Mouse (Mus musculus) MEL (cell line): ENCODE measurements around the gene Cyfip1. TPM values are rescaled to one million over a fixed set of nuclear protein-coding genes. Genes with fewer than 3 reads are reported as not detected.

ENCODE experiments used
- DNase-seq: peaks from one replicate; pipeline ENCODE4 v3.0.0; 2011; ENCODE audit warnings: low read depth, low spot score
- H3K27ac ChIP-seq: 2 replicates; pipeline ENCODE4 v1.5.1; 2012; ENCODE audit warnings: low read depth, mild to moderate bottlenecking, control low read depth, low read length, moderate library complexity; ENCODE audit not compliant: control insufficient read depth
- H3K27me3 ChIP-seq, 2 experiments: fragments of 150-350 bp in 1 of 2; sonication (generic) in 1 of 2; 2 replicates each; pipeline ENCODE4 v1.6.1; 2012; ENCODE audit warnings: low read length in 2 of 2, mild to moderate bottlenecking in 2 of 2, improper control_type of control experiment in 1 of 2, moderate library complexity in 1 of 2; ENCODE audit not compliant: insufficient read depth in 2 of 2, control insufficient read depth in 1 of 2
- H3K36me3 ChIP-seq, 2 experiments: 2 replicates each; pipeline ENCODE4 v1.6.1; 2012 to 2014; ENCODE audit warnings: low read length in 2 of 2, improper control_type of control experiment in 1 of 2, inconsistent platforms in 1 of 2, mild to moderate bottlenecking in 1 of 2; ENCODE audit not compliant: insufficient read depth in 2 of 2, control insufficient read depth in 1 of 2
- H3K4me1 ChIP-seq, 2 experiments: fragments of 150-350 bp in 1 of 2; sonication (generic) in 1 of 2; 2 replicates each; pipeline ENCODE4 v1.6.1; 2012; ENCODE audit warnings: low read length in 2 of 2, improper control_type of control experiment in 1 of 2, mild to moderate bottlenecking in 1 of 2; ENCODE audit not compliant: insufficient read depth in 2 of 2, control insufficient read depth in 1 of 2
- H3K4me3 ChIP-seq, 2 experiments: fragments of 150-350 bp in 1 of 2; sonication (generic) in 1 of 2; 2 replicates each; pipeline ENCODE4 v1.5.1; 2012; ENCODE audit warnings: low read depth in 2 of 2, low read length in 2 of 2, mild to moderate bottlenecking in 2 of 2, moderate library complexity in 2 of 2, control low read depth in 1 of 2, improper control_type of control experiment in 1 of 2; ENCODE audit not compliant: control insufficient read depth in 1 of 2, insufficient read depth in 1 of 2
- H3K79me2 ChIP-seq: 2 replicates; pipeline ENCODE4 v1.6.1; 2012; ENCODE audit warnings: mild to moderate bottlenecking, low read length, moderate library complexity; ENCODE audit not compliant: control insufficient read depth, poor library complexity, insufficient read depth
- H3K9ac ChIP-seq: 2 replicates; pipeline ENCODE4 v1.6.1; 2012; ENCODE audit warnings: low read depth, mild to moderate bottlenecking, control low read depth, low read length, moderate library complexity; ENCODE audit not compliant: control insufficient read depth, poor library complexity, severe bottlenecking
- H3K9me3 ChIP-seq: fragments of 150-350 bp; sonication (generic); replicated peaks from 2 replicates; pipeline ENCODE4 v1.6.1; 2012; ENCODE audit warnings: mild to moderate bottlenecking, low read length, improper control_type of control experiment, moderate library complexity; ENCODE audit not compliant: insufficient read depth
- CHD1 ChIP-seq: IDR thresholded peaks from 2 replicates; pipeline ENCODE4 v1.6.1; 2012; ENCODE audit warnings: low read depth, mild to moderate bottlenecking, inconsistent platforms, low read length, improper control_type of control experiment
- CTCF ChIP-seq, 3 experiments: IDR thresholded peaks in 2 of 3; conservative IDR thresholded peaks in 1 of 3; 2 replicates each; pipeline ENCODE4 v1.5.1; 2011 to 2012; ENCODE audit warnings: low read length in 3 of 3, low read depth in 2 of 3, mild to moderate bottlenecking in 2 of 3, improper control_type of control experiment in 1 of 3, inconsistent platforms in 1 of 3, mixed read lengths in 1 of 3, moderate library complexity in 1 of 3; ENCODE audit not compliant: control insufficient read depth in 1 of 3, insufficient read depth in 1 of 3, poor library complexity in 1 of 3, severe bottlenecking in 1 of 3
- ELF1 ChIP-seq: IDR thresholded peaks from 2 replicates; pipeline ENCODE4 v1.6.1; 2014; ENCODE audit warnings: low read depth, mild to moderate bottlenecking, inconsistent platforms, low read length, improper control_type of control experiment, moderate library complexity
- ETS1 ChIP-seq: IDR thresholded peaks from 2 replicates; pipeline ENCODE4 v1.6.1; 2012; ENCODE audit warnings: low read depth, mild to moderate bottlenecking, inconsistent platforms, low read length, improper control_type of control experiment, moderate library complexity
- HCFC1 ChIP-seq: IDR thresholded peaks from 2 replicates; pipeline ENCODE4 v1.6.1; 2012; ENCODE audit warnings: low read depth, mild to moderate bottlenecking, inconsistent platforms, low read length, improper control_type of control experiment, moderate library complexity
- JUND ChIP-seq: IDR thresholded peaks from 2 replicates; pipeline ENCODE4 v1.6.1; 2011; ENCODE audit warnings: low read depth, mild to moderate bottlenecking, improper control_type of control experiment, low read length
- KAT2A ChIP-seq: conservative IDR thresholded peaks from 2 replicates; pipeline ENCODE4 v1.6.1; 2012; ENCODE audit warnings: low read depth, low read length, improper control_type of control experiment, inconsistent platforms
- MAX ChIP-seq: IDR thresholded peaks from 2 replicates; pipeline ENCODE4 v1.6.1; 2011; ENCODE audit warnings: low read length, improper control_type of control experiment
- MAZ ChIP-seq: IDR thresholded peaks from 2 replicates; pipeline ENCODE4 v1.6.1; 2012; ENCODE audit warnings: low read depth, mild to moderate bottlenecking, inconsistent platforms, low read length, improper control_type of control experiment
- NELFE ChIP-seq: IDR thresholded peaks from 2 replicates; pipeline ENCODE4 v1.6.1; 2011; ENCODE audit warnings: low read depth, low read length, improper control_type of control experiment
- NRF1 ChIP-seq: IDR thresholded peaks from 2 replicates; pipeline ENCODE4 v1.6.1; 2014; ENCODE audit warnings: low read depth, mild to moderate bottlenecking, inconsistent platforms, low read length, improper control_type of control experiment, moderate library complexity; ENCODE audit not compliant: poor library complexity, insufficient read depth, severe bottlenecking
- POLR2A ChIP-seq, 2 experiments: IDR thresholded peaks; 2 replicates each; pipeline ENCODE4 v1.6.1; 2011 to 2012; ENCODE audit warnings: low read length in 2 of 2, mild to moderate bottlenecking in 2 of 2, control low read depth in 1 of 2, improper control_type of control experiment in 1 of 2, low read depth in 1 of 2, moderate library complexity in 1 of 2; ENCODE audit not compliant: control insufficient read depth in 1 of 2, insufficient read depth in 1 of 2, poor library complexity in 1 of 2
- POLR2AphosphoS2 ChIP-seq: IDR thresholded peaks from 2 replicates; pipeline ENCODE4 v1.6.1; 2011; ENCODE audit warnings: low read length, improper control_type of control experiment
- RCOR1 ChIP-seq: IDR thresholded peaks from 2 replicates; pipeline ENCODE4 v1.6.1; 2012; ENCODE audit warnings: low read depth, mild to moderate bottlenecking, inconsistent platforms, low read length, improper control_type of control experiment
- SIN3A ChIP-seq: IDR thresholded peaks from 2 replicates; pipeline ENCODE4 v1.6.1; 2012; ENCODE audit warnings: low read length, improper control_type of control experiment, inconsistent platforms
- SMC3 ChIP-seq: IDR thresholded peaks from 2 replicates; pipeline ENCODE4 v1.6.1; 2011; ENCODE audit warnings: low read depth, low read length, improper control_type of control experiment
- TCF12 ChIP-seq: IDR thresholded peaks from 2 replicates; pipeline ENCODE4 v1.6.1; 2014; ENCODE audit warnings: low read depth, mild to moderate bottlenecking, inconsistent platforms, low read length, improper control_type of control experiment, moderate library complexity
- UBTF ChIP-seq: IDR thresholded peaks from 2 replicates; pipeline ENCODE4 v1.6.1; 2012; ENCODE audit warnings: low read depth, mild to moderate bottlenecking, inconsistent platforms, low read length, improper control_type of control experiment, moderate library complexity, borderline replicate concordance; ENCODE audit not compliant: insufficient read depth
- ZKSCAN1 ChIP-seq: IDR thresholded peaks from 2 replicates; pipeline ENCODE4 v1.6.1; 2012; ENCODE audit warnings: low read depth, mild to moderate bottlenecking, inconsistent platforms, low read length, improper control_type of control experiment, moderate library complexity
- ZMIZ1 ChIP-seq: IDR thresholded peaks from 2 replicates; pipeline ENCODE4 v1.6.1; 2012; ENCODE audit warnings: low read depth, mild to moderate bottlenecking, inconsistent platforms, low read length, improper control_type of control experiment, moderate library complexity
- polyA plus RNA-seq, 2 experiments: library from polyadenylated mRNA; stranded (reverse) in 1 of 2; unstranded in 1 of 2; fragments of >175 nt in 1 of 2; fragments of >200 nt in 1 of 2; gene quantifications; 2 replicates each; pipeline versions ENCODE4 v1.2.1 to v1.2.4; 2012; ENCODE audit warnings: low replicate concordance in 2 of 2, low read depth in 1 of 2; ENCODE audit not compliant: insufficient read length in 2 of 2, insufficient read depth in 1 of 2, missing spikeins in 1 of 2
- total RNA-seq: library from RNA; depleted of rRNA; stranded (reverse); fragments of 300-350 nt; gene quantifications from 2 replicates; pipeline ENCODE4 v1.2.3, GENCODE M21; 2012

Cyfip1 gene
- total and polyA plus RNA-seq, 3 experiments, result 18.3 to 124 (median 27.6) TPM

- H3K4me3 ChIP-seq, result peak overlapping the region; percentile 65 to 89
- H3K79me2 ChIP-seq, result peaks cover 9% of the 10 kb centered on the region
- peaks cover 0 to 9% of the 10 kb centered on the region in 2 experiments; a peak in 2 of 4 replicates for H3K36me3 ChIP-seq
- peaks cover 3 to 9% of the 10 kb centered on the region in 2 experiments; a peak in 2 of 4 replicates for H3K4me1 ChIP-seq
- no peaks in the 10 kb centered on the region for H3K27me3 ChIP-seq
- peak overlapping the region; percentile 35; the same call in 1 of the 2 replicates for H3K27ac ChIP-seq
- TF ChIP-seq ETS1 (no peak), MAX (no peak), CHD1 (no peak), POLR2AphosphoS2 (peak; percentile 43; the same call in 1 of the 2 replicates), ZMIZ1 (0 out of 2 replicates have a peak, but pooled peaks have one; percentile 55), NELFE (peak; percentile 64), POLR2A (IDR thresholded peaks at IDR 0.05; ENCODE audit: control insufficient read depth in 1 of 2, insufficient read depth in 1 of 2, low read depth in 1 of 2, low read length in 2 of 2, poor library complexity in 1 of 2) (peak; percentile 64 to 72), JUND (no peak), RCOR1 (peak; percentile 51; the same call in 1 of the 2 replicates), ELF1 (0 out of 2 replicates have a peak, but pooled peaks have one; percentile 42), KAT2A (no peak; the same call in 1 of the 2 replicates), SMC3 (no peak), TCF12 (peak; percentile 52), UBTF (0 out of 2 replicates have a peak, but pooled peaks have one; percentile 31), MAZ (peak; percentile 66; the same call in 1 of the 2 replicates), SIN3A (0 out of 2 replicates have a peak, but pooled peaks have one; percentile 42), CTCF (IDR thresholded peaks at IDR 0.05 in 2 of 3, conservative IDR thresholded peaks at IDR 0.05 in 1 of 3; ENCODE audit: control insufficient read depth in 1 of 3, insufficient read depth in 1 of 3, low read depth in 2 of 3, low read length in 3 of 3, poor library complexity in 1 of 3, severe bottlenecking in 1 of 3) (0 out of 6 replicates have a peak, but pooled peaks of 1 of the 3 experiments have one; percentile 3), HCFC1 (peak; percentile 61), ZKSCAN1 (no peak), NRF1 (no peak)
- TF ChIP-seq, all 39 proteins: peak for 12
- no peaks in the 10 kb centered on the region for H3K9me3 ChIP-seq
- H3K9ac ChIP-seq, result peak overlapping the region; percentile 91
- DNase-seq, result peak; percentile 83
Observed at GRCm38 (mm10) chr7:55841977-55842503, 495 bp downstream of the Cyfip1 start.
